Mouse (Mus musculus) brain, embryonic 14.5 days (tissue): Measurements from ENCODE around the gene Smu1.

Source experiments
- CTCF ChIP-seq: fragments of 200-500 bp; IDR thresholded peaks from 2 replicates; pipeline ENCODE4 v1.5.1; 2012; ENCODE audit warnings: inconsistent platforms, mild to moderate bottlenecking, moderate library complexity, borderline replicate concordance; ENCODE audit not compliant: insufficient read depth, insufficient read length; ENCODE audit errors: extremely low read depth
- POLR2A ChIP-seq: fragments of 200-500 bp; IDR thresholded peaks from 2 replicates; pipeline ENCODE4 v1.6.1; 2012; ENCODE audit warnings: mild to moderate bottlenecking, inconsistent platforms, borderline replicate concordance; ENCODE audit not compliant: poor library complexity, insufficient read depth, insufficient read length, severe bottlenecking; ENCODE audit errors: extremely low read depth

DNA sequence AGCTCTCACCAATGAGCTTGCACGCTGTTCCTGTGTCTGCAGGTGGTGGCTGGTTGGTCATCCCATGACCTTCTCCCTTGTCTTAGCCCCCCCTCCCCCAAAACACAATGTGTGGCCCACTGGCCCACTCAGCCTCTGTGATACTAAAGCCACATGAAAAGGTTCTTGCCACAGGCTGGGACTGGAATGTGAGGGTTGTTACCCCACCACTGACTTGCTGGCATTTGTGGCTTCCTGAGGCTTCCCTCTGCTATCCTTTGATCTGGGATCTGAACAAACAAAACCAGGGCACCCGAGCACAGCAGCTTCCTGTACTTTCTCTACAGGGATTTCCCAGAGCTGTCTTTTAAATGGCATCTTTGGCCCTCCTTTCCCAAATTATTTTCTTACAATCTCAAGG, 19.4 kb upstream of the Smu1 start:
- no peak for TF ChIP-seq POLR2A
- TF ChIP-seq CTCF: no peak
